Mouse (Mus musculus): Measurements from ENCODE around the gene Prkg1. TPM values are rescaled to one million over a fixed set of nuclear protein-coding genes. Genes with fewer than 3 reads are reported as not detected.

The Prkg1 gene
- 7.8 and 8.1 TPM in 2 replicates for polyA plus RNA-seq (2015; fragmentation: Nextera tagmentation; extraction: Ambion mirVana)

DNA sequence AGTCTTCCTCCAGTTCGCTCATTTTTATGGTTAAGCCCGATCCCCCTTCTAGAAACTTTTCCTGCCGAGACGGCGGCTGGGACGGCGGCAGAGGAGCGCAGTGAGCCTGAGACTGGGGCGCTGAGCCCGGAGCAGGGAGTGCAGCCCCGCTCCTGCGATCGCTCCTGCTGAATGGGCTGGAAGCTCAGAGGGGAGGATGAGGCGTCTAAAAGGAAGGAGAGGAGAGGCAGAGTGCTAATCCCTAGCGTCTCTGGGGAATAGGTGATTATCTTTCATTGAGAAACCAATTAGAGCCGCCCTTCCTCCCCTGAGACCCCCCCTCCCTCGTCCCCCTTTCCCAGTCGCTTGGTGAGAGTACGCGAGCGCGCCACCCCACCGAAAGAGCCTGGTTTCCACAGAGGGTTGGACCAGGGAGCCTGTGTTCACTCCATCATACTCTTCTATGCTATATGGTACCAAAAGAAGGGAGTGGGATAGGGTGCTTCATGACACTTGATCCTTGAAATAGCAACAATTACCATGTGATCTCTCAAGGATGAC is at the start of gene Prkg1:
Prkg1 (minus strand) TSS at position 233 of the 540 bp plus-strand sequence.
- Histone ChIP-seq H3K27ac (replicated peaks) (peak within 1 kb of the TSS; percentile 60), H3K4me1 (peaks cover 30% of the 10 kb centered on the region), H3K9me3 (replicated peaks) (no peaks in the 10 kb centered on the region), H3K27me3 (replicated peaks) (peaks cover 18% of the 10 kb centered on the region), H3K36me3 (no peaks in the 10 kb centered on the region), H3K4me3 (replicated peaks) (peak within 1 kb of the TSS; percentile 53), H3K9ac (replicated peaks) (peak within 1 kb of the TSS; percentile 53), H3K4me2 (peak within 1 kb of the TSS; percentile 97)
- ATAC-seq (ENCODE audit: low FRiP score) = peak; percentile 81
- WGBS = 0% methylated on average over 22 of the region's 23 CpGs

DNA sequence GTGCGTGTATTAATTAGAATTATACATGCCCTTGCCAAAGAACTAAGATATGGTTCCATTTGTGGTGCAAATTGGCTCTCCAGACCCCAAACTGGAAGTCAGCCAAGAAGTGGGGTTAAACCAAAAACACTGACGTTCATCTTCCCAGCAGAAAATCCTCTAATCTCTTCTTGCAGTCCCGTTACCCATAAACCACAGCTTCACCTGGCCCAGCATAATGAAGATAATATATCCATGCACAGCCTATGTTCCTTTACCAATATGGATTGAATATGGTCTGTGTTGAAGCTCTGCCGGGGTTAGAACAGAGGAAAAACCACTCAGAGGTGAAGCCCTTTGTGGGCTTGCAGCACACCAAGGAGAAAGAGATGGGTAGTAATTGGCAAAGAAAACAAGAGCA is 48.3 kb upstream of the Prkg1 start:
- Histone ChIP-seq H3K4me1 (no peaks in the 10 kb centered on the region), H3K4me2 (no peak overlapping the region), H3K27me3 (replicated peaks) (no peaks in the 10 kb centered on the region), H3K4me3 (replicated peaks) (no peak overlapping the region), H3K36me3 (no peaks in the 10 kb centered on the region), H3K27ac (replicated peaks) (no peak overlapping the region), H3K9me3 (replicated peaks) (no peaks in the 10 kb centered on the region), H3K9ac (replicated peaks) (no peak overlapping the region)
- no peak for ATAC-seq (ENCODE audit: low FRiP score)
- WGBS = 79% methylated on average over 4 of the region's 4 CpGs

DNA sequence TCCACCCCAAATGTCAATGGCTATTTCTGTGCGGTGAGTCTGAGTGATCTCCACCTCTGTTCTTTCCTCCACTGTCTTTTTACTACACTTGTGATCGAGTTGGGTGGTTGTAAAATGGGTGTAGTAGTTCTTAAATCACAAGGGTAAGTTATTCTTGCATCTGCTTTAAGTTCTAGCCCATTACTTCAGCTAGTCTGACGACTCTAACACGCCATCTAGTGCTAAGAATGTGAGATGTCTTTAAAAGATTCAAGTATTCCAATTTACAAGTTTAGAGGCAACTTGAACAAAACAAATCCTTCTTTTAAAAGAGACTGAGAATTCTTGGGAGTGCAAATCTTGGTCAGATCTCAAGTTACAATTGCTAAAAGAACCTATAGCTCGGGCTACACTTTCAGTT is 46.5 kb upstream of the Prkg1 start:
- Histone ChIP-seq H3K9me3 (replicated peaks) (no peaks in the 10 kb centered on the region), H3K4me1 (no peaks in the 10 kb centered on the region), H3K4me2 (no peak overlapping the region), H3K36me3 (no peaks in the 10 kb centered on the region), H3K9ac (replicated peaks) (no peak overlapping the region), H3K27ac (replicated peaks) (no peak overlapping the region), H3K27me3 (replicated peaks) (no peaks in the 10 kb centered on the region), H3K4me3 (replicated peaks) (no peak overlapping the region)
- 32% methylated on average over 5 of the region's 5 CpGs for WGBS
- ATAC-seq (ENCODE audit: low FRiP score) = no peak

DNA sequence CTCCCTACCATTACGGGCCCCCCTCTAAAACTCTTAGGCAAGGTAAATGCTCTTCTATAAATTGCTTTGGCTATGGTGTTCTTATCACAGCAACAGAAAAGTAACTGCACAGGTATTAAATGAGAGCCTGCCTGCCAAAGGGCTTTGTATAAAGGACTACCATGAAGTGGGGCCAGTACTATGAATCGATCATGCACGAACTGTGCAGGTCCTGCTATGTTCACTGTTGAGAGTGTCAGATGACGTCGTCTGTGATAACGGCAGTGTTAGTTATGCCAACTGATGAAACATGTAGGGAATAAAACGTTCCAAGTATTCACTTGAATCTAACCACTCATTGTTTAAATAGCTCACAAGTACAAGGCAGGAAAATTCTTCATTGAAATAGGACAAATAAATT is 40.6 kb upstream of the Prkg1 start:
- Histone ChIP-seq H3K9me3 (replicated peaks) (no peaks in the 10 kb centered on the region), H3K9ac (replicated peaks) (no peak overlapping the region), H3K4me2 (no peak overlapping the region), H3K27ac (replicated peaks) (no peak overlapping the region), H3K4me1 (0 out of 2 replicates have a peak, but pooled peaks cover 3% of the 10 kb centered on the region), H3K36me3 (no peaks in the 10 kb centered on the region), H3K27me3 (replicated peaks) (no peaks in the 10 kb centered on the region), H3K4me3 (replicated peaks) (no peak overlapping the region)
- 62% methylated on average over 7 of the region's 7 CpGs for WGBS
- no peak for ATAC-seq (ENCODE audit: low FRiP score)

DNA sequence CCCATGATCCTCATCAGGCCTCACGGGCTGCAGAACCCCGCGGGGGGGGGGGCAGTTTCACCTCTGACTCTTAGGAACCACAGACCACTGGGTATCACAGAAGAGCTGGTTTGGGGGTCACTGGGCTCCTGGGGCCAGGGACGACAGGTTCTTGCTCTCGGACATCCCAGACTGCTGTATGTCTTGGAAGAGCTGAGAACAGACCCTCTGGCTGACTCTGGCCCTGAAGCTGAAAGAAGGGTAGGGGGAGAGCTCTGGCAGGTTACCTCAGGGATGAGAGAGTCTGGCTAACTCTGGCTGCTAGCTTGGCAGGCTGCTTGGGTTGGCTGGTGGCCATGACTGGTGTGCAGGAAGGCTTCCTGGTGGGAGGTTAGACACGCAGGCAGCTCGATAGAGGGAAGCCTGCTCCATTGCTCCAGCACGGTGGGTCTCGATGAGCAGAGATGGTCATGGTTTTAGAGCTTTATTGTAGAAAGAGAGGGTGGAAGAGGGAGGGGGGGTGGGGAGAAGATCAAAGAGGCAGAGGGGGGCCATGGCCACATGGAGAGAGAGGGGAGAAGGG is 30.7 kb upstream of the Prkg1 start:
- ATAC-seq (ENCODE audit: low FRiP score) = no peak
- H3K4me3 ChIP-seq (replicated peaks) = no peak overlapping the region
- no peak overlapping the region for H3K9ac ChIP-seq (replicated peaks)
- H3K4me1 ChIP-seq = no peaks in the 10 kb centered on the region
- H3K9me3 ChIP-seq (replicated peaks) = no peaks in the 10 kb centered on the region
- no peak overlapping the region for H3K4me2 ChIP-seq
- no peaks in the 10 kb centered on the region for H3K27me3 ChIP-seq (replicated peaks)
- no peak overlapping the region for H3K27ac ChIP-seq (replicated peaks)
- WGBS = 47% methylated on average over 9 of the region's 9 CpGs
- H3K36me3 ChIP-seq = no peaks in the 10 kb centered on the region

DNA sequence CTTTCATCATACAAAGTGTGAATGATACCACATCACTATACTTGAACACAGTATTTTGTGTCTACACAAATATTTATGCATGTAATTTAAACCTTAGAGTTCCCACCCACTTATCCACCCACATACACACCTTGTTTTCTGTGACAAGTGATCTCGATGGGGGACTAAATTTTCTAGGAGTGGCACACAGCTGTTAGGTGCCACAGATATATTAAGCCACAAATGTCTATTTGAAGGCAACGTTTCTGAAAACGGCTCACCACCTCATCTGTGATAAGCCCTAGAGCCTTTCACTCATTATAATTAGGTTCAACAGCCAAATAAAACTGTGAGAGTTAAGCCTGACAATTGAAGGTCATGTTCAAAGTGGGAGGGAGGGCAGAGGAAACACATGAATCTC is 26.9 kb upstream of the Prkg1 start:
- Histone ChIP-seq H3K27me3 (replicated peaks) (no peaks in the 10 kb centered on the region), H3K4me3 (replicated peaks) (no peak overlapping the region), H3K36me3 (no peaks in the 10 kb centered on the region), H3K9me3 (replicated peaks) (no peaks in the 10 kb centered on the region), H3K9ac (replicated peaks) (no peak overlapping the region), H3K27ac (replicated peaks) (no peak overlapping the region), H3K4me2 (no peak overlapping the region), H3K4me1 (no peaks in the 10 kb centered on the region)
- 60% methylated on average over 3 of the region's 3 CpGs for WGBS
- ATAC-seq (ENCODE audit: low FRiP score) = no peak

DNA sequence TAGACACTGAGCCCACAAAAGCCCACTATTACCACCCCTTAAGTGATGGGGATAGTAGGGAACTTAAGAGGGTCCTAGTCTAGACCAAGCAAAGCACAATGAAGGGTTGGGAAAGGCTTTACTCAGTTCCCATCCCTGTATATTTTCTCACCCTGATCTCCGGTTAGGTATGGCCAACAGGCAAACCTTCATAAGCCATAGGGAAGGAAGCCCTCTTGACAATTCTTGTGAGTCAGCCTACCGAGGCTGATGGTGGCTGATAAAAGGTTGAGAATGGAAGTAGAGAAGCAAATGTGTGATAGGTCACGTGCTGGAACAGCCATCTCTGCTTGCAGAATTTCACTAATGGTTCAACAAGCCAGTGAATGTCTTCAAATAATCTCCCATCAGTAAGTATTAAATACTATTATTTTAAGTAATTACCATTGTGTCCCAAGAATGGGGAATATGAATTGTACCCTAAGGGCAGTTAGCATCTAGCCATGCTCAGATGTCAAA is 16.7 kb upstream of the Prkg1 start:
- no peaks in the 10 kb centered on the region for H3K4me1 ChIP-seq
- H3K27ac ChIP-seq (replicated peaks) = no peak overlapping the region
- ATAC-seq (ENCODE audit: low FRiP score) = no peak
- no peaks in the 10 kb centered on the region for H3K9me3 ChIP-seq (replicated peaks)
- WGBS = 90% methylated on average over 3 of the region's 3 CpGs
- no peaks in the 10 kb centered on the region for H3K27me3 ChIP-seq (replicated peaks)
- no peak overlapping the region for H3K4me3 ChIP-seq (replicated peaks)
- no peak overlapping the region for H3K4me2 ChIP-seq
- no peaks in the 10 kb centered on the region for H3K36me3 ChIP-seq
- no peak overlapping the region for H3K9ac ChIP-seq (replicated peaks)

DNA sequence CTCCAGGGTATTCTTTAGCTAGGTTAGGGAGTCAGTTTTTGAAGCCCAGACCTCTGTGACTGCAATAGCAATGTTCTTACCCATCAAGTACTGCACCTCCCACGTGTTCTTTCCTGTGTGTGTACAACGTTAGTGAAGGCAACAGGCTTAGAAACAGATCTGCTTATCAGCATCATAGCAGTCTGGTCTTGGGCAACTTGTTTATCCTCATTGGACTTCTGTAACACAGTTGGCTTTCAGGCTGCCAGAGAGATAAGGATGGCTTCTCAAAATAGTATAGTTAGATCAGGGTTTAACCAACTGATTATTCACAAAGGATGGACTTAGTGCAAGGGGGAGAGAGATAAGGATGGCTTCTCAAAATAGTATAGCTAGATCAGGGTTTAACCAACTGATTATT is 16.2 kb upstream of the Prkg1 start:
- no peak overlapping the region for H3K4me3 ChIP-seq (replicated peaks)
- H3K9ac ChIP-seq (replicated peaks) = no peak overlapping the region
- no peak overlapping the region for H3K4me2 ChIP-seq
- no peaks in the 10 kb centered on the region for H3K4me1 ChIP-seq
- H3K9me3 ChIP-seq (replicated peaks) = no peaks in the 10 kb centered on the region
- ATAC-seq (ENCODE audit: low FRiP score) = no peak
- no peaks in the 10 kb centered on the region for H3K36me3 ChIP-seq
- no peaks in the 10 kb centered on the region for H3K27me3 ChIP-seq (replicated peaks)
- 75% methylated on average over 2 of the region's 2 CpGs for WGBS
- no peak overlapping the region for H3K27ac ChIP-seq (replicated peaks)

DNA sequence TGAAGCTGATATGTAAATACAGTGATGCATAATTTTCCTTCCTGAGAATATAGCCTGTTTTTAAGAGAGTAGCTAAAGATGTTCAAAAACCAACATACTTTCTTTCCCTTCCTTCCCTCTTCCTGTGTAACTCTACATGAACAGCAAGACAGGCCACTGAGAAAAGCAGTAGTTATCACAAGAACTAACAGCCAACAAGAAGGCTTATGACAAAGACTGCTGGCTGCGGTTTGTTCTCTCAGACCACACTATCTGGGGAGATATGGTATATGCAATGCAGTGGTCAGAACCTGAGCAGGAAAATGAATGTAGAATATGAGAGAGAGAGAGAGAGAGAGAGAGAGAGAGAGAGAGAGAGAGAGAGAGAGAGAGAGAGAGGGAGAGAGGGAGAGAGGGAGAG is 15.4 kb upstream of the Prkg1 start:
- WGBS = 94% methylated on average over 1 of the region's 1 CpGs

DNA sequence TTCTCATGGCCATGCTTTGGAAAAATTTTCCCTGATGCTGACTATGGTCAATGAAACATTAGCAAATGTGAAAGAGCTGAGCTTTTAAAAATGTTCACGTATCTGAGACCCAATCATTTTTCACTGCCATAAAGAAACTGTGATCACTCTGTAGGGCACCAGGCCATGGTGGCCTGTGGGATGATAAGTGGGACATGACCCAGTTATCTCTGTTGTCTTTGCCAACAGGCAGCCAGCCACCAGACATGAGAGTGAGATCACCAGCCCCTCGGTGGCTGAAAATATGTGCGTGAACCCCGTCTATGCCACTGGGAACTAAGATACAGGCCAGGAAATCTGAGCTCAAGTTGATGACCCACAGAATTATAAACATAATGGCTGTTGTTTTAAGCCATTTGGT is 14.2 kb upstream of the Prkg1 start:
- Histone ChIP-seq H3K27me3 (replicated peaks) (no peaks in the 10 kb centered on the region), H3K9me3 (replicated peaks) (no peaks in the 10 kb centered on the region), H3K9ac (replicated peaks) (no peak overlapping the region), H3K4me3 (replicated peaks) (no peak overlapping the region), H3K36me3 (no peaks in the 10 kb centered on the region), H3K4me2 (no peak overlapping the region), H3K4me1 (no peaks in the 10 kb centered on the region), H3K27ac (replicated peaks) (no peak overlapping the region)
- WGBS = 79% methylated on average over 4 of the region's 4 CpGs
- no peak for ATAC-seq (ENCODE audit: low FRiP score)

More for the DNA sequence above, 15.4 kb upstream of the Prkg1 start:
- H3K9me3 ChIP-seq (replicated peaks) = no peaks in the 10 kb centered on the region
- H3K4me1 ChIP-seq = no peaks in the 10 kb centered on the region
- ATAC-seq (ENCODE audit: low FRiP score) = no peak
- H3K36me3 ChIP-seq = no peaks in the 10 kb centered on the region
- H3K4me3 ChIP-seq (replicated peaks) = no peak overlapping the region
- H3K27ac ChIP-seq (replicated peaks) = no peak overlapping the region
- no peak overlapping the region for H3K4me2 ChIP-seq
- H3K9ac ChIP-seq (replicated peaks) = no peak overlapping the region
- H3K27me3 ChIP-seq (replicated peaks) = no peaks in the 10 kb centered on the region

DNA sequence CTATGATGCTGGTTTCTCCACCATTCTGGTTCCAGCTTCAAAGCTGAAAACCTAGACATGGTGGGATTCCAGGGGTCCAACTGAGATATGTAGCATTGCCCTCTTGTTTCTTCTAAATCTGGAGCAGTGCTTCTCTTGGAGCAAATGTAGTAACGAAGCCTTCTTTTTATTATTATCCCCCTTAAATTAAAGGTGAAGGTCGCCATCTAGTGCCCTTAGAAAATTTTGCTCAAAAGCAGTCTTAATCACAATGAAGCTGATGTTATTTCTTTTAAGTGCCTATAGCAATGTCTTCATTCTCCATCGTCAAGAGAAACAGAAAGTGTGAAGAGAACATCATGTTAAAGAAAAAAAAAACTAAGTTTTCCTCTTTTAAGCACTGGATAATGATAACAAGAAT is 2.2 kb upstream of the Prkg1 start:
- no peak for ATAC-seq (ENCODE audit: low FRiP score)
- no peak overlapping the region for H3K4me3 ChIP-seq (replicated peaks)
- no peak overlapping the region for H3K4me2 ChIP-seq
- peaks cover 13% of the 10 kb centered on the region; the same call in 1 of the 2 replicates for H3K27me3 ChIP-seq (replicated peaks)
- H3K27ac ChIP-seq (replicated peaks) = no peak overlapping the region
- no peaks in the 10 kb centered on the region for H3K36me3 ChIP-seq
- WGBS = 13% methylated on average over 3 of the region's 3 CpGs
- H3K9me3 ChIP-seq (replicated peaks) = no peaks in the 10 kb centered on the region
- no peak overlapping the region for H3K9ac ChIP-seq (replicated peaks)
- H3K4me1 ChIP-seq = peaks cover 30% of the 10 kb centered on the region

DNA sequence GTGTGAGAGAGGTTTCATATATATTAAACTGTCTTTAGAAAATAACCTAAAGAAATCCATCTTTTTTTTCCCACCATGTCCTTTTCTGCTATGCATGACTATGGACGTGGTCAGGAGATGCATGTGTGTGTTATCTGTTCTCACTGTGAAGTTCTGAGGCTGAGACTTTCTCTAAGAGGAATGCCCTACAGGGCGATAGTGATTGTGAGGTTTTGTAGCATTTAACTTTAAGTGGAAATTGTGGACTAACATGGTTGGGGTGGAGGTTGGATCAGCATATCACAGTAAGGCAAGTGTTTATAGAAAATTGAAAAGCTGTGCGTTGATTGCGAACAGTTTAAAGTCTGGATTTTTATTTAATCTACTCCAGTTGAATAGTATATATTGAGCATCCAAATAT is 618 bp upstream of the Prkg1 start:
- 42% methylated on average over 4 of the region's 4 CpGs for WGBS
- H3K4me1 ChIP-seq = peaks cover 30% of the 10 kb centered on the region
- H3K9me3 ChIP-seq (replicated peaks) = no peaks in the 10 kb centered on the region
- ATAC-seq (ENCODE audit: low FRiP score) = no peak
- H3K27ac ChIP-seq (replicated peaks) = no peak overlapping the region
- no peaks in the 10 kb centered on the region for H3K36me3 ChIP-seq
- H3K4me2 ChIP-seq = peak overlapping the region; percentile 97
- H3K9ac ChIP-seq (replicated peaks) = no peak overlapping the region
- H3K27me3 ChIP-seq (replicated peaks) = peaks cover 16% of the 10 kb centered on the region
- no peak overlapping the region for H3K4me3 ChIP-seq (replicated peaks)
